Mouse (Mus musculus): Measurements from ENCODE around the gene Ebf1.

DNA sequence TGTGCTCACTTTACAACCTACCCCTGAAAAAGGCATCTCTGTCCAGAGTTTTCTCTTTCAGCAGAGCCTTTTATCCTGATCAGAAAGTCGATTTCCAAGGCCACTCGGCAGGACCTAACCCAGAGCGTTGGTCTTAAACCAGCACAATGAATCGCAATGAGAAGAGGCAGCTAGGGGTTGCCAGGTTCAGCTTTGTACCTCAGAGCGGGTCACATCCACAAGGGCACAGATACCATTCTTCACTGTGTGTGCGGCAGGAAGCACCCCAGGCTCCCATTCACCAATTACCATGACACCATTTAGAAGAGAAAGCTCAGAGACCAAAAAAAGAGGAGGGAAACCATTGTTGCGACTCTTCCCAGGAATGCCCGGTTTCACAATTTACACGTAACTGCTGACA, 365.1 kb downstream of the Ebf1 start:
- TF ChIP-seq CTCF (IDR thresholded peaks at IDR 0.05; ENCODE audit: insufficient read depth, low read depth, low read length) (no peak), POLR2A (IDR thresholded peaks at IDR 0.05; ENCODE audit: insufficient read depth, low read depth, low read length) (no peak)

Data from olfactory bulb, adult 2 months (tissue).